Mouse (Mus musculus) small intestine, adult 10 weeks (tissue): ENCODE measurements around the gene Slc44a4. TPM values are rescaled to one million over a fixed set of nuclear protein-coding genes. Genes with fewer than 3 reads are reported as not detected.

Experiments used
- polyA plus RNA-seq: library from polyadenylated mRNA; stranded (reverse); fragments of 350-450 nt; fragmentation: Illumina TruSeq; extraction: RNeasy Lipid Tissue Mini Kit (QIAGEN cat#74804); gene quantifications from one replicate; pipeline ENCODE4 v1.2.3, GENCODE M21; 2014; ENCODE audit warnings: low replicate concordance

The Slc44a4 gene
- polyA plus RNA-seq: 2.7 TPM

DNA sequence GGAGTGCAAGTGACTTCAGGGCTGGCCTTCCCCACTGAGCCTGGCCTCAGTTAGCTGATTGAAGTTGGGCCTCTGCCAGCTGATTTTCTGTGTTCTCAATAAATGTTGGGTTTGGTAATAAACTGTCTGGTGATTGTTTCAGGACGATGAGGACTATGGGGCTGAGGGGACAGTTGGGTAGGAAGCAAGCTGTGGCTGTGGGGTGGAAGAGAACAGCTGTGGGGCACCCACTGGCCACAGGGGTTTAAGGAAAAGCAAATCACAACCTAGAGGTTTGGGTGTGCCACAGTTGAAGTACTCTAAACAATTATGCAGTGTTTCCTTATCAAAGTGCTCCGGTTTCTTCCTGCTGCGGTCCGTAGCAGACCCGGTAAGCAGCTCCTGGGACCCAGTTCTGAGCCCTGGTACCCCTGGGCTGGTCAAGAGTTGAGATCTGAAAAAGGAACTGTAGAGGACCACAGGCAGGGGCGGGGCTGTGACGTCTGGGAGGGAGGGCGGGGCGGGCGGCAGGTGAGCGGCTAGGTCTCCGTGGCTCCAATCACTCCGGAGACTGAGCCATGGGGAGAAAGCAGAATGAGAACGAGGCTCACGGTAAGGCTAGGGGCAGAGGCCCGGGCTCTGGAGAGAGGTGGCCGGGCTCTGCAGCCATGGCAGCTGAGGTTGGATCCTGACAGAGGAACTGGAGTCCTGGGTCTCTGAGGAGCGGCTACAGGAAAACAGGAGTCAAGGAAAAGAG is at the start of gene Slc44a4:
Gene Slc44a4 (plus strand): TSS at position 537 of the 736 bp plus-strand sequence.

DNA sequence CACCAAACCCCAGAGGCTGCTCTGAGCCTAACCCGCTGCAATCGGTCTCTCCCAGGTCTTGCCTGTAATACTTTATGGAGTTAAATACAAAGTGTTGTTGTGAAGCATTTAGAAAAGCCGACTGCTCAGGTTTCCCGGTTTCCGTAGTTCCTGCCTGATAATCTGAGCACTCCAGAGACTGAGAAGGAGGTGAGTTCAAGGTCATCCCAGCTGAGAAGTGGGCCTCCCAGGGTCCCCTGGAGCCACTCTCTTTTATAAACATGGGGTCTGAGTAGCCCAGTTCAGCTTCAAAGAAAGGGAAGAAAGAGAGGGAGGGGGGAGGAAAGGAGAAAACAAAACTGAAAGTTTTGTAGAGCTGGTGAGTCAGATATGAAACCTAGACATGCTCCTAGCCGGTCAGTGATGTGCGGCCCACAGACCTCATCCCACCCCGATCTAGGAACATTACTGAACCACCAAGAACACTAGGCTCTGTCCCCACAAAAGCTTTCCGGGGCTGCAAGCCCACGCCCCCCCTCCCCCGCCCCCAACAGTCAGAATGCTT is 34.9 kb upstream of the Slc44a4 start, which contains the start of gene Zbtb12:
Gene Zbtb12 (plus strand): TSS at position 148 of the 544 bp plus-strand sequence.

DNA sequence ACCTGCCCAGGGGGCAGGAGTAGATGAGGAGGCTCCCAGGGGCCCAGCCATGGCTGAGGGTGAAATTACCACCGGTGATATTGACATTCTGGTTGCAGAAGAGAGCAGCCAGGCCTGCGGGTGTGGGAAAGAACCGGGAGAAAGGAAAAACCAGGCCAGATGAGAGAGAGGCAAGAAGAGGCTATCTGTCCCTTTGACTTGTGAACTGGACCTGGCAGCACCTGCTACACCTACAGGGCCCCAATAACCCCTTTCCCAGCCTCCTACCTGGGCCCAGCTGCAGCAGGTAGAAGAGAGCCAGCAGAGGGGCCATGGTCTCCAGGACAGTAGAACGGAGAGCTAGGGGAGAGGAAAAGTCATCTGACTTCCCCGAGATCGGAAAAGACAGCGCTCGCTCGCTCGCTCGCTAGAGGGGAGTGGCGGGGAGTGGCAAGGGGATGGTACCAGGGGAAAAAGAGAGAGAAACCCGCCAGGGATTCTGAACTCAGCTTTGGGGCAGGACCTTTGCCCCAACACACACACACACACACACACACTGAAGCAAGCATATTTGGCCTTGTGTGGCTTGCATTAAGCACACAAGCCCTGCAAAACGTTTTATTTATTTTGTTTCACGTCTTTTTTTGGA is 32.5 kb upstream of the Slc44a4 start, which contains the start of gene Gm20547:
Gene Gm20547 (minus strand): TSS at position 360 of the 628 bp plus-strand sequence.

DNA sequence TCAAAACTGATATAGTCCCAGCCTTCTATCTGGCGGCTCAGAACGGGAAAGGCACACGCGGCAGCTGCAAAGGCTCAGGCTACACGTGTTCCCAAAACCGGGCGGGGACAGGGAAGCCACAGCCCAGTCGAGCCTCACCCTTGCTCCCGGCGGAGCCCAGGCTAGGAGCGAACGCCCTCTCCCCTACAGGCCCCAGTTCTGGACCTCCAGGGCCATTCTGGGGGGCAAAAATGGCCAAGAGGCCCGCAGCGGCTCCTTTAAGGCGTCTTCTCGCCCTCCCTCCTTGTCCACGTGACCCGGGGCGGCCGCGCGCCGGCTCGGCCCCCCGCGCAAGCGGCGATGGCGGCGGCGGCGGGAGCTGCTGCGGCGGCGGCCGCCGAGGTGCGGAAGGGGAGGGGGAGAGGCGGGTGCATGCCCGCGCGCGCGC is 16.1 kb upstream of the Slc44a4 start, which contains the start of the genes C2 and Ehmt2:
Gene C2 (minus strand): TSS at position 106 of the 427 bp plus-strand sequence.
Gene Ehmt2 (plus strand): TSS at position 310 of the 427 bp plus-strand sequence.

DNA sequence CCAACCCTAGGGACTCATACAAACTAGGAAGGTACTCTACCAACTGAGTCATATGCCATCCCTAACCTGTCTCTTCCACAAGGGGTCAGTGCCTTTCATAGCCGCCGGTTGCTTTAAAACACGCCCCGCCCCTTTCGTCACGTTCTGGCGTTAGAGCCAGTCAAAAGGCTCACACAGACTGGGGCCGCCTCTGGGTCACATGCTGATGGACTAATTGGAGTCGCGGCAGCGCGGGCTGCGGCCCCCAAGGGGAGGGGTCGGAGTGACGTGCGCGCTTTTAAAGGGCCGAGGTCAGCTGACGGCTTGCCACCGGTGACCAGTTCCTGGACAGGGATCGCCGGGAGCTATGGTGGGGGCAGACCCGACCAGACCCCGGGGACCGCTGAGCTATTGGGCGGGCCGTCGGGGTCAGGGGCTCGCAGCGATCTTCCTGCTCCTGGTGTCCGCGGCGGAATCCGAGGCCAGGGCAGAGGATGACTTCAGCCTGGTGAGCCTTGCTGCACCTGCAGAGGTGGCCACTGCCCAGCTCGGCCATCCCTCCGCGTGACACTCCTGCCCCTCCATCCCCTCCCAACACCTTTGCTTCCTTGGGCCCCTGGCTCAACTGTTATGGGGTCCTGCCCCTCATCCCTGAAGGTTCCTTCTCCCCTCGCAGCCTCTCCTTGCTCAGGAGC is 16.9 kb downstream of the Slc44a4 start, which contains the start of gene Neu1:
Gene Neu1 (plus strand): TSS at position 193 of the 674 bp plus-strand sequence.

DNA sequence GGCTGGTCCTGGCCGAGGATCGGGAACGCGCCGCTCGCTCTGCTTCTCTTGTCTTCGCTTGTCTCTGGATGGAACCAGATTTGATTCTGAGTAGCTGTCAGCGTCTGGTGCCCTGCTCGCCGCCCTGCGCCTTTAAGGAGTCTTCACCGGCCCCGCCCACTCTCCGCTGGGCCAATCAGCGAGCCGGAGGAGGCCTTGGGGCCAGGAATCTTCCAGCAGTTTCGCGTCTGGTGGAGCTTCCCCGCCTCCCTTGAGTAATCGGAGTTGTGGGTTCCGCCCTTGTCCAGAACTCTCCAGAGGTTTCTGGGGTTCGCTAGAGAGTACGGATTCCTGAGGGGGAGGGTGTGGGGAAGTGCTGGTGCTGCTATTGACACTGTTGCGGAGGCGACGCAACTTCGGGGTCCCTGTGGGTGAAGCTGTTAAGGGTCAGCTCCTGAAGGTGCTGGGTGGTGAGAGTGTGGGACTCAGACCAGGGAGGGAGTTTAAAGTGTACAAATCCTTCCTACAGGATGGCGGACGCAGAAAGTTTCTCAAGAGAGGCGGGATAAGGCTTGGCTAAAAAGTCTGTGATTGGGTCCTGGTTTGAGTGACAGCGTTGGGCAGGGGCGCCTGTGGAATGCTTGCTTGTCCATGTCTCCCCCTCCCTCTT is 45.0 kb downstream of the Slc44a4 start, which contains the start of gene Hspa1b:
Gene Hspa1b (minus strand): TSS at position 109 of the 649 bp plus-strand sequence.

DNA sequence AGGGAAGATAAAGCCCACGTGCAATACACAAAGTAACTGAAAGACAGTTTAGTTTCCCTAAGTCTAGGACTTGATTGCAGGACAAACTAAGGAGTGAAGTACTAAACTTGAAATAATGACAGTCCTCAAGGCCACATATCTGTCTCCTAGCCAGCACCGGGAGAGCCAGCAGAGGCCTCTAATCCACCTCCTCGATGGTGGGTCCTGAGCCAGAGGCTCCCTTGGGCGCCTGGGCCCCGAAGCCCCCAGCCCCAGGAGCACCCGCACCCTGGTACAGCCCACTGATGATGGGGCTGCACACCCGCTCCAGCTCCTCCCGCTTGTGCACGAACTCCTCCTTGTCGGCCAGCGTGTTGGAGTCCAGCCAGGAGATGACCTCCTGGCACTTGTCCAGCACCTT is 55.6 kb downstream of the Slc44a4 start, which contains the start of gene Gm20481:
Gene Gm20481 (plus strand): TSS at position 91 of the 400 bp plus-strand sequence.

DNA sequence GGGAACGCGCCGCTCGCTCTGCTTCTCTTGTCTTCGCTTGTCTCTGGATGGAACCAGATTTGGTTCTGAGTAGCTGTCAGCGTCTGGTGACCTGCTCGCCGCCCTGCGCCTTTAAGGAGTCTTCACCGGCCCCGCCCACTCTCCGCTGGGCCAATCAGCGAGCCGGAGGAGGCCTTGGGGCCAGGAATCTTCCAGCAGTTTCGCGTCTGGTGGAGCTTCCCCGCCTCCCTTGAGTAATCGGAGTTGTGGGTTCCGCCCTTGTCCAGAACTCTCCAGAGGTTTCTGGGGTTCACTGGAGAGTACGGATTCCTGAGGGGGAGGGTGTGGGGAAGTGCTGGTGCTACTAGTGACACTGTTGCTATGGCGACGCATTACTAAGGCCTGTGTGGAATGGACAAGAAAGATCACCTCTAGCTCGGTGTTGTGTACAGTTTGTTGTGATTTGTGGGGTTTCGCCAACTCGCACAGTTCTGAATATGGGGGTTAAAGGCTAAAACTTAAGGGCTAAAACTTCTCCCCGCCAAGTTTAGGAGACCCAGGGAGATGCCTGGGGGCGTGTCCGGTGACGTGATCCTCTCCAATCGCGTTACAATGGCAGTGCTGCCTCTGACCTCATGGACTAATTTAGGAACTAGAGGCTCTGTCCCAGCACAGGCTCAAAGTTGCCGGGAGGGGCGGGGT is 57.9 kb downstream of the Slc44a4 start, which contains the start of the genes Hspa1a and Hspa1l:
Gene Hspa1a (minus strand): TSS at position 88 of the 681 bp plus-strand sequence.
Gene Hspa1l (plus strand): TSS at position 635 of the 681 bp plus-strand sequence.

Other genes starting within 250 kb of the Slc44a4 start
- gene Tnxb, start 243.9 kb upstream of the Slc44a4 start, polyA plus RNA-seq: not detected
- 0.19 TPM for gene C4b, start 170.6 kb upstream of the Slc44a4 start, polyA plus RNA-seq
- gene Cyp21a1, start 109.9 kb upstream of the Slc44a4 start, polyA plus RNA-seq: not detected
- 17.0 TPM for gene Stk19, start 77.5 kb upstream of the Slc44a4 start, polyA plus RNA-seq
- gene Dxo, start 77.4 kb upstream of the Slc44a4 start, polyA plus RNA-seq: 1.6 TPM
- 4.8 TPM for gene Skiv2l, start 64.3 kb upstream of the Slc44a4 start, polyA plus RNA-seq
- gene Nelfe, start 64.1 kb upstream of the Slc44a4 start, polyA plus RNA-seq: 0.41 TPM
- gene Cfb, start 51.9 kb upstream of the Slc44a4 start, polyA plus RNA-seq: 20.3 TPM
- gene Zbtb12, start 35.0 kb upstream of the Slc44a4 start, polyA plus RNA-seq: 1.3 TPM
- 2.4 TPM for gene Gm20547, start 32.4 kb upstream of the Slc44a4 start, polyA plus RNA-seq
- gene C2, start 16.2 kb upstream of the Slc44a4 start, polyA plus RNA-seq: not detected
- 5.3 TPM for gene Ehmt2, start 16.0 kb upstream of the Slc44a4 start, polyA plus RNA-seq
- 3.6 TPM for gene Neu1, start 16.8 kb downstream of the Slc44a4 start, polyA plus RNA-seq
- 1.3 TPM for gene Hspa1b, start 44.8 kb downstream of the Slc44a4 start, polyA plus RNA-seq
- not detected for gene Gm20481, start 55.4 kb downstream of the Slc44a4 start, polyA plus RNA-seq
- gene Hspa1a, start 57.7 kb downstream of the Slc44a4 start, polyA plus RNA-seq: 0.52 TPM
- not detected for gene Hspa1l, start 58.2 kb downstream of the Slc44a4 start, polyA plus RNA-seq
- gene Lsm2, start 67.4 kb downstream of the Slc44a4 start, polyA plus RNA-seq: 12.4 TPM
- 0.37 TPM for gene Vars, start 86.5 kb downstream of the Slc44a4 start, polyA plus RNA-seq
- gene Vwa7, start 102.1 kb downstream of the Slc44a4 start, polyA plus RNA-seq: 0.11 TPM
- gene Sapcd1, start 113.5 kb downstream of the Slc44a4 start, polyA plus RNA-seq: not detected
- 0.93 TPM for gene Msh5, start 132.3 kb downstream of the Slc44a4 start, polyA plus RNA-seq
- 31.3 TPM for gene Clic1, start 135.5 kb downstream of the Slc44a4 start, polyA plus RNA-seq
- gene Ddah2, start 144.6 kb downstream of the Slc44a4 start, polyA plus RNA-seq: not detected
- not detected for gene Ly6g6c, start 150.9 kb downstream of the Slc44a4 start, polyA plus RNA-seq
- 0.59 TPM for gene Mpig6b, start 151.7 kb downstream of the Slc44a4 start, polyA plus RNA-seq
- gene Ly6g6e, start 162.4 kb downstream of the Slc44a4 start, polyA plus RNA-seq: not detected
- gene Ly6g6d, start 163.6 kb downstream of the Slc44a4 start, polyA plus RNA-seq: not detected
- gene Ly6g6f, start 171.1 kb downstream of the Slc44a4 start, polyA plus RNA-seq: not detected
- gene Abhd16a, start 174.8 kb downstream of the Slc44a4 start, polyA plus RNA-seq: 3.7 TPM
- not detected for gene Ly6g5c, start 193.8 kb downstream of the Slc44a4 start, polyA plus RNA-seq
- not detected for gene Ly6g5b, start 201.0 kb downstream of the Slc44a4 start, polyA plus RNA-seq
- 2.3 TPM for gene Gpank1, start 207.0 kb downstream of the Slc44a4 start, polyA plus RNA-seq
- gene Csnk2b, start 207.6 kb downstream of the Slc44a4 start, polyA plus RNA-seq: 112 TPM
- 1.7 TPM for gene D17H6S53E, start 211.9 kb downstream of the Slc44a4 start, polyA plus RNA-seq
- not detected for gene Apom, start 217.6 kb downstream of the Slc44a4 start, polyA plus RNA-seq
- gene Bag6, start 220.7 kb downstream of the Slc44a4 start, polyA plus RNA-seq: 9.2 TPM